Mouse (Mus musculus) heart, postnatal 14 days (tissue): ENCODE results near the gene Scml2. TPM values are rescaled to one million over a fixed set of nuclear protein-coding genes. Genes with fewer than 3 reads are reported as not detected.
A peak's percentile ranks its signal among the peaks of the same experiment; 100 is the strongest.
"Not testable (repeated sequence)": the region's sequence is repeated elsewhere in the genome, so short reads cannot be mapped to it uniquely, and the experiment has no call there.

Experiments
- DNase-seq, 2 experiments: peaks; one replicate each; pipeline ENCODE4 v3.0.0; 2021 to 2022
- intact Hi-C: fragments of 180-260 bp; cut with DNase I; formaldehyde crosslinking; loops from one replicate; pipeline ENCODE4 v1.15.1; 2025
- long read RNA-seq, 2 experiments: library from polyadenylated mRNA; stranded (forward); transcript quantifications; one replicate each; pipeline ENCODE4 v2.0.0; 2021
- total RNA-seq, 2 experiments: library from RNA; stranded (reverse); gene quantifications; 2 replicates each; pipeline ENCODE4 v1.2.3; 2021

Scml2 gene
- 1 to 10 TPM; 1.4 TPM for total RNA-seq
- long read RNA-seq, experiment 1, result 0 reads
- long read RNA-seq, experiment 2, result 0 reads

DNA sequence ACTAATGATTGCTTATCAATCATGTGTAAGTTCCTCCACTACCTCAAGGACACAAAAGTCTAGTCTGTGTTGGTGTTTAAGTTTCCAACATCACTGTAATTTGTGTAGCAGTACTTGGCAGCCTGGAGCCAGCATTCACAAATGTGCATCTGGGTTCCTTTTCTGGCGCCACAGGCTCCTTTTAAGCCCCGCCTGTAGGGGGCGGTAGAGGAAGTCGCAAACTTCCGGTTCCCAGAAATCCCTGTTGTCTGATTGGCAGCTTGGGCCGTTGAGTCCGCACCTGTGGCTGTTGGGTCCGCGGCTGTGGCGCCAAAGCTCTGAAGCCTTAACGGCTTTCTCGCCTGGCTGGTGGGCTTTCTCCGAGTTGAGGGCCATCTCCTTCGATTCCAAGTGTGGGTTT lies at the start of gene Scml2:
TSS of gene Scml2 (plus strand) at position 301 of the 400 bp plus-strand sequence.
- intact Hi-C loops, DNase-seq: not testable (repeated sequence)

DNA sequence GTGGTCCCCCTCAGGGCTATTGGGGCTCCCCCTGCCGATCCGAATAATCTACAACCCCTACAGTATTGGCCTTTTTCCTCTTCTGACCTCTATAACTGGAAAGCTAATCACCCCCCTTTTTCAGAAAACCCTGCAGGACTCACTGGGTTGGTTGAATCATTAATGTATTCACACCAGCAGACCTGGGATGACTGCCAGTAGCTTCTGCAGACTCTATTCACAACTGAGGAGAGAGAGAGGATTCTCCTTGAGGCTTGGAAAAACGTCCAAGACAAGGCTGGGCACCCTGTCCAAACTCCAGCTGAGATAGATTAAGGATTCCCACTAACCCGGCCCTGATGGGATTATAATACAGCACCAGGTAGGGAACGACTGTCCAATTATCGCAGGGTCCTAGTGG lies 41.4 kb upstream of the Scml2 start:
- intact Hi-C loops, DNase-seq: not testable (repeated sequence)

DNA sequence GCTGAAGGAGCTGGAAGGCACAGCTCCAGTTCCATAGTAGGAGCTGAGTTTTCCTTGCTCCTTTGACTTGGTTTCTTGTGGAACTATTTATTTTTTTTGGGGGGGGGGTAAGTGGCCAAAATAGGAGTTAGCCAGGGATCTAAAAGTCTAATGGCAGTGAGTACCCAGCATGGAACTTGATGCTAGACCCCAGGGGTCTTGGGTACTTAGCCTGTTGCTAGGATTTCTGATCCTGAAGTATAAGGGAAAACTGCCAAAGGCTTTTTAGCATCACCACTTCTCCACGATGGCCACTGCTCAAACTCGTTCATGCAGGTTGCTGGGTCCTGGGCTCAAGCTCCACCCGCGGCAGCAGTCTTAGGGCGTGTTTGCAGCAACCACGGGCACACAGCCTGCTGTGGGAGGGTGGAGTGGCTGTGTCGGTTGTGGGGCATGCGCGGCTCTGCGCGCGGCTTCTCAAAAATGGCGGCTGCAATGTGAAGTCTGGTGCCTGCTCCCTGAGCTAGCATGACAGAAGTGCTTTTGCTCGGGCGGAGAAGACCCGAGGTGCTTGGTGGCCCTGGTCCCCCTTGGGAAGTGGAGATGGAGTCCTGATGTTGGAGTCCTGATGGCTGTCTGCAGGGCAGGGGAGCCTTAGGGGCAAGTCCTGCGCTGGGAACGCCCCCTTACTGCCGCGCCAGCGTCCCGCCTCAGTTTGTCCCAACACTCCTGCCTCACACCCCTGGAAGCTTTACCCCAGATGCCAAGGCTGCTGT lies 45.5 kb downstream of the Scml2 start:
- intact Hi-C loops, result no loop called here
- DNase-seq, result peak; percentile 51 to 53

- intact Hi-C loops, result no loop called here
Observed at GRCm38 (mm10) chrX:161163069-161163416, 46.0 kb downstream of the Scml2 start.

GRCm38 (mm10) chrX:161287156-161287555 lies 170.2 kb downstream of the Scml2 start, which contains the start of gene Gm15262:
Gene Gm15262, plus strand, starts transcription at chrX:161287456.
- intact Hi-C loops, DNase-seq: not testable (repeated sequence)

More at GRCm38 (mm10) chrX:161163069-161163416, 46.0 kb downstream of the Scml2 start:
- no peak for DNase-seq

Other genes with a start within 250 kb of the Scml2 start
- gene Gja6, start 210.1 kb upstream of the Scml2 start, total RNA-seq, result under 1 TPM; 0.14 to 0.32 TPM
- 1 to 10 TPM; 6.7 to 7.3 TPM for gene Cdkl5, start 122.5 kb upstream of the Scml2 start, total RNA-seq
- not detected for gene Gm15262, start 170.3 kb downstream of the Scml2 start, total RNA-seq